Mouse (Mus musculus) C2C12 (cell line): Measurements from ENCODE around the gene Rrbp1. TPM values are rescaled to one million over a fixed set of nuclear protein-coding genes. Genes with fewer than 3 reads are reported as not detected.

Source experiments
- H3K27me3 ChIP-seq: one replicate; pipeline ENCODE4 v1.6.1; 2011; ENCODE audit not compliant: control insufficient read depth, insufficient read depth, insufficient read length
- H3K36me3 ChIP-seq: one replicate; pipeline ENCODE4 v1.6.1; 2011; ENCODE audit not compliant: control insufficient read depth, insufficient read depth
- H3K4me3 ChIP-seq: one replicate; pipeline ENCODE4 v1.5.1; 2011; ENCODE audit warnings: mild to moderate bottlenecking, control low read depth; ENCODE audit not compliant: poor library complexity, insufficient read depth, severe bottlenecking
- H3K79me2 ChIP-seq: one replicate; pipeline ENCODE4 v1.6.1; 2011; ENCODE audit not compliant: control insufficient read depth, insufficient read depth
- H3K79me3 ChIP-seq: one replicate; pipeline ENCODE4 v1.6.1; 2011; ENCODE audit warnings: low read depth, control low read depth
- H3ac ChIP-seq: one replicate; pipeline ENCODE3; 2011; ENCODE audit warnings: low read depth; ENCODE audit not compliant: control insufficient read depth, insufficient read length
- CEBPB ChIP-seq: IDR thresholded peaks from one replicate; pipeline ENCODE4 v1.6.1; 2011; ENCODE audit warnings: low read depth, mild to moderate bottlenecking, control low read depth, moderate library complexity
- CTCF ChIP-seq: IDR thresholded peaks from one replicate; pipeline ENCODE4 v1.5.1; 2011; ENCODE audit not compliant: control insufficient read depth, insufficient read depth, insufficient read length
- FOSL1 ChIP-seq: IDR thresholded peaks from one replicate; pipeline ENCODE4 v1.8.0; 2011; ENCODE audit warnings: mild to moderate bottlenecking, low read length; ENCODE audit not compliant: poor library complexity, insufficient read depth, severe bottlenecking
- MAX ChIP-seq: IDR thresholded peaks from one replicate; pipeline ENCODE4 v1.6.1; 2011; ENCODE audit warnings: mild to moderate bottlenecking, control low read depth
- MYOD1 ChIP-seq: IDR thresholded peaks from one replicate; pipeline ENCODE4 v1.6.1; 2011; ENCODE audit warnings: low read depth; ENCODE audit not compliant: control insufficient read depth, insufficient read length
- MYOG ChIP-seq: IDR thresholded peaks from one replicate; pipeline ENCODE4 v1.6.1; 2011; ENCODE audit not compliant: control insufficient read depth, insufficient read length; ENCODE audit errors: extremely low read depth
- USF1 ChIP-seq: IDR thresholded peaks from one replicate; pipeline ENCODE4 v1.6.1; 2011; ENCODE audit warnings: low read depth, mild to moderate bottlenecking, control low read depth, moderate library complexity
- polyA plus RNA-seq: library from polyadenylated mRNA; unstranded; fragments of >200 nt; fragmentation: generic; extraction: Trizol; gene quantifications from one replicate; pipeline ENCODE4 v1.2.1, GENCODE M21; 2012; ENCODE audit warnings: missing spikeins

The Rrbp1 gene
- polyA plus RNA-seq, 1 experiment = 121 TPM

DNA sequence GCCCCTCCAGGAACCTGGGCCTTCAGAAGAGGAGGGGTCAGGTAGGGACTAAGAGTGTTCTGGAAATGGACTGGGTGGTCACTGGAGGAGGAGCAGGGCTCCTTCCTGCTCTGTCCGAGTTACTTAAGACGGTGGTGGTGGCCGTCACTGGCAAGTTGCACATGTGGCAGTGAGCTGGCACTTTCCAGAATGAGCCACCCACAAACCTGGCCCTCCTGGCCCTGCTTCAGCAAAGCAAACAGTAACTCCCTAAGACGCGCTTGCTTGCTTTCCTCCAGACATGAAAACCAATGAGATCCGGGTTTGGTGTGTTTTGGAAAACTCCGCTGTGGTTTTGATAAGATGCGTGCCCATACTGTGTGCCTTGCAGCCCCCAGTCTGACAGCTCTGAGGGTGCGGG, 14.3 kb upstream of the Rrbp1 start:
- Histone ChIP-seq H3K27me3 (peaks cover 10% of the 10 kb centered on the region), H3K4me3 (no peak overlapping the region), H3K79me2 (no peaks in the 10 kb centered on the region), H3ac (no peak overlapping the region), H3K79me3 (no peaks in the 10 kb centered on the region), H3K36me3 (no peaks in the 10 kb centered on the region)
- TF ChIP-seq FOSL1 (no peak), MYOG (no peak), MAX (no peak), MYOD1 (no peak), CTCF (no peak), CEBPB (no peak), USF1 (no peak)

DNA sequence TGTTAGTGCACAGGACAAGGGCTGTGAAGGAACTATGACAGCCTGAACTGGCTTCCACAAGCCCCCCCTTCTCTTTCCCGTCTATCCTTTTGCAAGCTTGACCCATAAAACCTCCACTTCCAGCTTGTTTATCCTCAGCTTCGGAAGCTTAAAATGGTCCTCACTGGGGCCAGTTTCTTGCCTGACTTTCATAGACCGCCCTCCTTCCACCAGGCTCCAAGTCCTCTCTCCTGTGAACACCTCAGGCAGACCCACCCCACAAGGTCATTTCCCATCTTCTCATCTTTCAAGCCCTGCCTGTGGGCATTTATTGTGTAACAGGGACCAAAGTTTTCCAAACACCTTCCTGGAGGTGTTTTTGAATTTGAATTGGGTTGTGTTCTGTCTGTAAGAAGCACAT, 11.4 kb upstream of the Rrbp1 start:
- no peaks in the 10 kb centered on the region for H3K79me3 ChIP-seq
- H3K36me3 ChIP-seq = no peaks in the 10 kb centered on the region
- no peak overlapping the region for H3ac ChIP-seq
- H3K79me2 ChIP-seq = no peaks in the 10 kb centered on the region
- no peak overlapping the region for H3K4me3 ChIP-seq
- TF ChIP-seq MYOG (no peak), MYOD1 (no peak), FOSL1 (no peak)
- H3K27me3 ChIP-seq = peaks cover 10% of the 10 kb centered on the region

- Histone ChIP-seq H3K36me3 (no peaks in the 10 kb centered on the region), H3K27me3 (no peaks in the 10 kb centered on the region), H3K79me2 (no peaks in the 10 kb centered on the region), H3K79me3 (no peaks in the 10 kb centered on the region), H3ac (no peak overlapping the region), H3K4me3 (no peak overlapping the region)
- TF ChIP-seq CEBPB (peak; percentile 67), USF1 (no peak)
Measured at GRCm38 (mm10) chr2:144019971-144020370, 8.9 kb upstream of the Rrbp1 start.

DNA sequence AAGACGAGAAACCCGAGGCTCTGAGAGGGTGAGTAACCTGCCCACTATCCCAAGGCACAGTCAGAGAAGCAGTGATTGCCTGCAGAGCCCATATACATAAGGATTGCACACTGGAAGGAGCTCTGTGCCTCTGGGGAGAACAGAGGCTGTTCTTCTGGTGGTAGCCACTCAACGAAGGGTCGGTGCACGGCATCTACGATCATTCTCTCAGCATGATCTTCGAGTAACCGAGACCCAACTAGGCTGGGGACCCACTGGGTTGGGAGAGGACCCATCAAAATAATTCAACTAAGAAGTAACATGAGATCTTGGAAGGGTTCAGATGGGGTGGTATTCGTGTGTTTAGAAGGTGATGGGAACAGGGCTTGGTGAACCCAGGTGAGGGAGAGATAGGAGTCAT, 4.8 kb upstream of the Rrbp1 start:
- TF ChIP-seq MYOG (no peak), MYOD1 (no peak), FOSL1 (no peak)
- Histone ChIP-seq H3K79me2 (peaks cover under 1% of the 10 kb centered on the region), H3K4me3 (no peak overlapping the region), H3K79me3 (no peaks in the 10 kb centered on the region), H3K36me3 (no peaks in the 10 kb centered on the region), H3K27me3 (no peaks in the 10 kb centered on the region), H3ac (no peak overlapping the region)

GRCm38 (mm10) chr2:144014481-144014880, 3.4 kb upstream of the Rrbp1 start:
- H3K4me3 ChIP-seq = no peak overlapping the region
- no peak overlapping the region for H3ac ChIP-seq
- no peaks in the 10 kb centered on the region for H3K27me3 ChIP-seq
- H3K79me3 ChIP-seq = peaks cover 6% of the 10 kb centered on the region
- TF ChIP-seq FOSL1 = no peak
- no peak for TF ChIP-seq MYOG
- TF ChIP-seq USF1 = no peak
- no peak for TF ChIP-seq MAX
- no peak for TF ChIP-seq CTCF
- TF ChIP-seq MYOD1 = no peak
- no peak for TF ChIP-seq CEBPB
- peaks cover 14% of the 10 kb centered on the region for H3K79me2 ChIP-seq
- no peaks in the 10 kb centered on the region for H3K36me3 ChIP-seq

GRCm38 (mm10) chr2:144014051-144014450, 3.0 kb upstream of the Rrbp1 start:
- H3K4me3 ChIP-seq = no peak overlapping the region
- H3ac ChIP-seq = no peak overlapping the region
- TF ChIP-seq MYOD1 = no peak
- TF ChIP-seq FOSL1 = no peak
- no peak for TF ChIP-seq MAX
- TF ChIP-seq CTCF = no peak
- TF ChIP-seq USF1 = no peak
- no peak for TF ChIP-seq CEBPB
- no peak for TF ChIP-seq MYOG
- peaks cover 19% of the 10 kb centered on the region for H3K79me2 ChIP-seq
- no peaks in the 10 kb centered on the region for H3K27me3 ChIP-seq
- peaks cover 10% of the 10 kb centered on the region for H3K79me3 ChIP-seq
- H3K36me3 ChIP-seq = peaks cover under 1% of the 10 kb centered on the region

DNA sequence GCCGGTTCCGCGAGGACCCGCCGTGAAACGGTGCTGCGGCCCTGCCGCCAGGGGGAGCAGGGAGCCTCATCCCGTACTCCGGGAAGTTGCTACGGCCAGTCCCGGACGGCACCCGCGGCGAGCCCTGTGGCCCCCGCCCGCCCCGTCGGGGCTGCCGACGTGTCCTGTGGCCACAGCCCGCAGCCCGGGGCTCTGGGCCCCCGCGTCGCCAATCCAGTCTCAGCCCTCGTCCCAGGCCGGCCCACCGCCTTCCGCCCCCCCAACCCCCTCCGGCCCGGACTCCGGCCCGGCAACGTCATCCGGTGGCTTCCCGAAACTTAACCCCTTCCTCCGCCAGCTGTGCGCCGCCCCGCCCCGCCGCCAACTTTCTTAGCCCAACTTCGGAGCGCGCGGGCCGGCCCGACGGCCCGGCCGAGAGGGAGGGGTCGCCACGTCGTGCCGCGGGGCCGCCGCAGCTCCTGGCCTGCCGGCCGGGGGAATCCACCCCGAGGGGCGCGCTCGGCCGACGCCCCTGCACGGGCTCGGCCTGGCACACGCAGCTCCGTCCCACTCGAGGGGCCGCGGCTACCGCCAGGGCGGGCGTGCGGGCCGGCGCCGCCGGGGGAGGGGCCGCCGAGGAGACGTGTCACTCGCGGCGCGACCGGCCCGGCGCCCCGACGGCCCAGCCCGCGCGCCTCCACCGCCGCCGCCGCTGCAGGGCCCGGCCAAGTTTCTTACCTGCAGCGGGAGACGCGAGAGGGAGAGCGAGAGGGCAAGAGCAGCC, 600 bp downstream of the Rrbp1 start:
- Histone ChIP-seq H3K36me3 (peaks cover 27% of the 10 kb centered on the region), H3K4me3 (peak overlapping the region; percentile 74), H3K79me3 (peaks cover 46% of the 10 kb centered on the region), H3K27me3 (no peaks in the 10 kb centered on the region), H3ac (peak overlapping the region; percentile 68), H3K79me2 (peaks cover 55% of the 10 kb centered on the region)
- TF ChIP-seq MAX (peak; percentile 43), USF1 (no peak), FOSL1 (no peak), MYOD1 (no peak), CEBPB (no peak), CTCF (peak; percentile 96)
